Mouse (Mus musculus) embryonic fibroblast, embryonic 13.5 days (primary cell): ENCODE measurements around the gene Palld.

Source experiments
- CTCF ChIP-seq: IDR thresholded peaks from 2 replicates; pipeline ENCODE4 v1.5.1; 2011; ENCODE audit warnings: mild to moderate bottlenecking, control low read depth, low read length, moderate library complexity, borderline replicate concordance; ENCODE audit not compliant: insufficient read depth
- POLR2A ChIP-seq: IDR thresholded peaks from 2 replicates; pipeline ENCODE4 v1.6.1; 2011; ENCODE audit warnings: low read depth, mild to moderate bottlenecking, control low read depth, low read length, moderate library complexity

DNA sequence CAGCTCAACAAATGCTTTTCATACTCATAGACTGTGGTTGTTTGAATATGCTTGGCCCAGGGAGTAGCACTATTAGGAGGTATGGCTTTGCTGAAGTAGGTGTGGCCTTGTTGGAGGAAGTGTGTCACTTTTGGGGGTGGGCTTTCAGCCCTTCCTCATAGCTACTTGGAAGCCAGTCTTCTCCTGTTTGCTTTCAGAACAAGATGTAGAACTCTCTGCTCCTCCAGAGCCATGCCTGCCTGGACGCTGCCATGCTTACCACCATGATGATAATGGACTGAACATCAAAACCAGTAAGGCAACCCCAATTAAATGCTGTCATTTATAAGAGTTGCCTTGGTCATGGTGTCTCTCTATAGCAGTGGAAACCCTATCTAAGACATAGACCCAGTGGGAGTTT, 217.2 kb downstream of the Palld start:
- no peak for TF ChIP-seq CTCF
- TF ChIP-seq POLR2A, result no peak
